Mouse (Mus musculus): ENCODE data around the gene Nsa2.

DNA sequence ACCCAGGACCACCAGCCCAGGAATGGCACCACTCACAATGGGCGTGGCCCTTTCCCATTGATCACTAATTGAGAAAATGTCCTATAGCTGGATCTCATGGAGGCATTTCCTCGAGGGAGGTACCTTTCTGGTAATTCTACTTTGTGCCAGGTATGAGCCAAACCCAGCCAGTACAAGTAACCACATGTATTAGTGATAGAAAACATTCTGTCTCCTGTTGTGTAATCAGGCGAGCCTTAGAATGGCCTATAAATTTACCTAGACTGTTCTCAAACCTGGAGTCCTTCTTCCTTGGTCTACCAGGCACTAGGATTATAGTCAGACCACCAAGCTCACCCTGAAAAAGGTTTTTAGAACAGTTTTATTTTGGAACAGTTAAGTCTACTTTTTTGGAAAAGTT is 16.4 kb downstream of the Nsa2 start:
- no peak for TF ChIP-seq CTCF (IDR thresholded peaks at IDR 0.05 in 2 of 3, conservative IDR thresholded peaks at IDR 0.05 in 1 of 3; ENCODE audit: control insufficient read depth in 1 of 3, insufficient read depth in 1 of 3, low read depth in 2 of 3, low read length in 3 of 3, poor library complexity in 1 of 3, severe bottlenecking in 1 of 3)
- TF ChIP-seq BHLHE40 (IDR thresholded peaks at IDR 0.05; ENCODE audit: borderline replicate concordance, low read depth, low read length): no peak
- TF ChIP-seq POLR2A (IDR thresholded peaks at IDR 0.05; ENCODE audit: control insufficient read depth in 1 of 2, insufficient read depth in 1 of 2, low read depth in 1 of 2, low read length in 2 of 2, poor library complexity in 1 of 2): no peak
- no peak for TF ChIP-seq CHD1 (IDR thresholded peaks at IDR 0.05; ENCODE audit: low read depth, low read length)
- TF ChIP-seq TBP (IDR thresholded peaks at IDR 0.05; ENCODE audit: low read depth, low read length): no peak
- no peak for TF ChIP-seq EP300 (IDR thresholded peaks at IDR 0.05; ENCODE audit: low read depth in 1 of 2, low read length in 2 of 2)
- no peak for TF ChIP-seq MYC (IDR thresholded peaks at IDR 0.05; ENCODE audit: low read depth, low read length)

All from MEL (cell line).